Mouse (Mus musculus) fat pad, adult 2 months (tissue): ENCODE results near the gene Sbno2.
"Not testable (repeated sequence)": the region's sequence is repeated elsewhere in the genome, so short reads cannot be mapped to it uniquely, and the experiment has no call there.

Experiments used
- DNase-seq: peaks from one replicate; pipeline ENCODE4 v3.0.0-alpha.2; 2011; ENCODE audit warnings: low read depth, low spot score; ENCODE audit errors: extremely low read depth

Gene Sbno2

GRCm38 (mm10) chr10:80063877-80064650 is 41.3 kb downstream of the Sbno2 start:
- DNase-seq = no peak

GRCm38 (mm10) chr10:80063104-80063503 is 42.3 kb downstream of the Sbno2 start:
- DNase-seq = no peak

- DNase-seq = no peak
Measured at GRCm38 (mm10) chr10:80057683-80058326, 47.6 kb downstream of the Sbno2 start.

- DNase-seq = no peak
Measured at GRCm38 (mm10) chr10:80056976-80057682, 48.2 kb downstream of the Sbno2 start.

- no peak for DNase-seq
Measured at GRCm38 (mm10) chr10:80056506-80056905, 48.9 kb downstream of the Sbno2 start.

- no peak for DNase-seq
Measured at GRCm38 (mm10) chr10:80055891-80056290, 49.5 kb downstream of the Sbno2 start.

- no peak for DNase-seq
Measured at GRCm38 (mm10) chr10:80055364-80055763, 50.0 kb downstream of the Sbno2 start.

GRCm38 (mm10) chr10:80054911-80055310 is 50.5 kb downstream of the Sbno2 start:
- DNase-seq = not testable (repeated sequence)

GRCm38 (mm10) chr10:80053831-80054815 is 51.2 kb downstream of the Sbno2 start:
- no peak for DNase-seq

GRCm38 (mm10) chr10:80053259-80053780 is 52.1 kb downstream of the Sbno2 start:
- DNase-seq = peak; percentile 80

GRCm38 (mm10) chr10:80052374-80052764 is 53.0 kb downstream of the Sbno2 start:
- DNase-seq = no peak

GRCm38 (mm10) chr10:80051618-80052373 is 53.6 kb downstream of the Sbno2 start:
- no peak for DNase-seq

GRCm38 (mm10) chr10:80050885-80051617 is 54.3 kb downstream of the Sbno2 start:
- DNase-seq = no peak

GRCm38 (mm10) chr10:80050244-80050643 is 55.1 kb downstream of the Sbno2 start:
- DNase-seq = peak; percentile 68

- no peak for DNase-seq
Measured at GRCm38 (mm10) chr10:80048834-80049233, 56.5 kb downstream of the Sbno2 start.

- DNase-seq = peak; percentile 86
Measured at GRCm38 (mm10) chr10:80048396-80048795, 57.0 kb downstream of the Sbno2 start.

- no peak for DNase-seq
Measured at GRCm38 (mm10) chr10:80047041-80047565, 58.3 kb downstream of the Sbno2 start, which contains the start of gene Gpx4. Gene Gpx4 (plus strand): TSS chr10:80047166.

GRCm38 (mm10) chr10:80045766-80046165 is 59.6 kb downstream of the Sbno2 start:
- no peak for DNase-seq

- DNase-seq = not testable (repeated sequence)
Measured at GRCm38 (mm10) chr10:80045364-80045763, 60.0 kb downstream of the Sbno2 start.
